Mouse (Mus musculus) heart, postnatal 25 days (tissue): Measurements from ENCODE around the gene Stard3. TPM values are rescaled to one million over a fixed set of nuclear protein-coding genes. Genes with fewer than 3 reads are reported as not detected.

Experiments
- DNase-seq: peaks from one replicate; pipeline ENCODE4 v3.0.0; 2022; ENCODE audit warnings: low spot score
- intact Hi-C: fragments of 180-260 bp; cut with DNase I; formaldehyde crosslinking; loops from one replicate; pipeline ENCODE4 v1.15.1; 2025
- total RNA-seq, 2 experiments: library from RNA; stranded (reverse); gene quantifications; 2 replicates each; pipeline ENCODE4 v1.2.3; 2021

Gene Stard3
- total RNA-seq, 2 experiments from 2014 or later, result 19.7 to 24.9 TPM

- intact Hi-C loops, result loop anchor here (1.0 kb wide), 1 partner anchor 80 kb away; no protein-coding TSS in a partner anchor
- DNase-seq, result peak; percentile 41
These were observed 12.9 kb upstream of the Stard3 start for GRCm38 (mm10) chr11:98345253-98345652.

GRCm38 (mm10) chr11:98346168-98346567 lies 12.0 kb upstream of the Stard3 start:
- DNase-seq, result no peak
- intact Hi-C loops, result no loop called here

- DNase-seq, result no peak
- intact Hi-C loops, result no loop called here
These were observed 10.6 kb upstream of the Stard3 start for GRCm38 (mm10) chr11:98347385-98348082.

GRCm38 (mm10) chr11:98348083-98348961 lies 9.8 kb upstream of the Stard3 start, which contains the start of gene Ppp1r1b:
Ppp1r1b (plus strand) TSS chr11:98348404.
- no peak for DNase-seq
- intact Hi-C loops, result no loop called here

- no peak for DNase-seq
- intact Hi-C loops, result no loop called here
These were observed 8.9 kb upstream of the Stard3 start for GRCm38 (mm10) chr11:98349308-98349707.

GRCm38 (mm10) chr11:98352272-98352990 lies 5.7 kb upstream of the Stard3 start:
- intact Hi-C loops, result no loop called here

GRCm38 (mm10) chr11:98353651-98354211 lies 4.4 kb upstream of the Stard3 start:
- intact Hi-C loops, result no loop called here

More at GRCm38 (mm10) chr11:98352272-98352990, 5.7 kb upstream of the Stard3 start:
- DNase-seq, result no peak

GRCm38 (mm10) chr11:98354445-98354844 lies 3.7 kb upstream of the Stard3 start:
- no peak for DNase-seq
- intact Hi-C loops, result no loop called here

More at GRCm38 (mm10) chr11:98353651-98354211, 4.4 kb upstream of the Stard3 start:
- DNase-seq, result no peak

GRCm38 (mm10) chr11:98355732-98356299 lies 2.4 kb upstream of the Stard3 start:
- DNase-seq, result no peak
- intact Hi-C loops, result no loop called here

GRCm38 (mm10) chr11:98356625-98357394 lies 1.4 kb upstream of the Stard3 start:
- intact Hi-C loops, result no loop called here

GRCm38 (mm10) chr11:98357396-98358160 lies 590 bp upstream of the Stard3 start:
- intact Hi-C loops, result no loop called here
- no peak for DNase-seq

More at GRCm38 (mm10) chr11:98356625-98357394, 1.4 kb upstream of the Stard3 start:
- DNase-seq, result no peak

- intact Hi-C loops, result no loop called here
- no peak for DNase-seq
These were observed 2.8 kb downstream of the Stard3 start for GRCm38 (mm10) chr11:98360866-98361521.

GRCm38 (mm10) chr11:98363817-98364216 lies 5.6 kb downstream of the Stard3 start:
- no peak for DNase-seq
- intact Hi-C loops, result no loop called here

GRCm38 (mm10) chr11:98364410-98364809 lies 6.2 kb downstream of the Stard3 start:
- DNase-seq, result no peak
- intact Hi-C loops, result no loop called here

- intact Hi-C loops, result no loop called here
- DNase-seq, result no peak
These were observed 8.1 kb downstream of the Stard3 start for GRCm38 (mm10) chr11:98366290-98366689.

GRCm38 (mm10) chr11:98367171-98367862 lies 9.1 kb downstream of the Stard3 start:
- no peak for DNase-seq
- intact Hi-C loops, result no loop called here

- intact Hi-C loops, result no loop called here
- no peak for DNase-seq
These were observed 9.7 kb downstream of the Stard3 start for GRCm38 (mm10) chr11:98367863-98368186.
